Mouse (Mus musculus): ENCODE data around the gene Hdac4.
A peak's percentile ranks its signal among the peaks of the same experiment; 100 is the strongest.

The Hdac4 gene

GRCm38 (mm10) chr1:92129751-92130150, 65.7 kb downstream of the Hdac4 start:
- no peak for DNase-seq (ENCODE audit: low spot score)

- DNase-seq (ENCODE audit: low spot score), result peak; percentile 10
Measured at GRCm38 (mm10) chr1:92127785-92128184, 67.7 kb downstream of the Hdac4 start.

- DNase-seq (ENCODE audit: low spot score), result peak; percentile 12
Measured at GRCm38 (mm10) chr1:92127366-92127765, 68.1 kb downstream of the Hdac4 start.

- DNase-seq (ENCODE audit: low spot score), result no peak
Measured at GRCm38 (mm10) chr1:92124497-92125201, 70.8 kb downstream of the Hdac4 start.

DNA sequence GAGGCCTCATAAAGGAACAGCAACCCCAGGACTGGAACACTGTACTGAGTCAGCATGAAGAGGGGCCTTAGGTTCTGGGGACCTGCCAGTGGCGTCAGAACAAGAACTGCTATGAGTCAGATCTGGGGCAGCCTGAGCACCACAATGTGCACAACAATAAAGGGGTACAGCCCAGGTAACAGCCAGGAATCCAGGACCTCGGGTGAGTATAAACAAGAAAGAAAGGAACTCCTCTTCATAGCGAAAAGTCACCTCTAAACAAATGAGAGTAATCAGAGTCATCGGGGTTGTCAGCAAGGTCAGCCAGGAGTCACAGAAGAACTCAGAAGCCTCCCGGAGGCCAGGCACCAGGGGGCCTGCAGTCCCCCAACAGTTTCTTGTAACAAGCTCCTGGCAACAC, 76.2 kb downstream of the Hdac4 start:
- no peak for DNase-seq (ENCODE audit: low spot score)

DNA sequence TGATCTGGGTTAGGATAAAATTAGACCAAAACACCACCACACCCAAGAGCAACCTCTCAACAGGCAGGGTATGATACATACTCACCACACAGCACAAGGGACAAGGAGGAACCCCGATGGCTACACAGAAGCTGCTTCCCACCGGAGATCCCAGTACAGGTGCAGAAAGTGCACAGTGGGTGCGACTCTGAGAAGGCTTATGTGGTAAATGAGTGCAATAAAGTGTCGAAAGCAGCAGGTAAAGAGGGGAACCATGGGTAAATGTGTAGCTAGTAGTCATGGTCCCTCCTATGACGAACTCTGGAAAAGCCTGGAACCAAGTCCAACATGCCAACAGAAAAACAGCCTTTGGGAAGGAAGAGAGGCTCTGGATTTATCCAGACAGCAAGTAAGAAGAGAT, 77.9 kb downstream of the Hdac4 start:
- DNase-seq (ENCODE audit: low spot score), result no peak

DNA sequence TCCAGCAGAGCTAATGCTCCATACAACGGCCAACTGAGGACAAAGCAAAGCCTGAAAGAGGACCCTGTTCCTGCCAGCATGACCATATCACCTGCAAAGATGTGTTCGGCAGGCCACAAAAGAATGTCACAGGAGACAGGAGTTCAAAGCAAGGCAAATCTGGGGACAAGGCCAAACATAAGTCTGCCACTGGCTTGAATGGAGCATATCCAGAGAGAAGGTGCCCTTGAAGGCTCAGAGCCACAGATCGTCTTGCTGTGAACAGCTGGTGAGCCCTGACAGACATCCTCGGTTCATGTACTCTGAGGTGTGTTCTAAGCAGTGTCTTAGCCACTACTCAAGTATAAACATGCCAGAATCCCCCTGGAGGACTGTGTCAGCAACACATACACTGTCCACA, 79.3 kb downstream of the Hdac4 start:
- DNase-seq (ENCODE audit: low spot score), result no peak

GRCm38 (mm10) chr1:92114091-92114490, 81.4 kb downstream of the Hdac4 start:
- no peak for DNase-seq (ENCODE audit: low spot score)

GRCm38 (mm10) chr1:92113243-92114009, 82.1 kb downstream of the Hdac4 start:
- peak; percentile 50 for DNase-seq (ENCODE audit: low spot score)

- DNase-seq (ENCODE audit: low spot score), result no peak
Measured at GRCm38 (mm10) chr1:92112591-92112990, 82.9 kb downstream of the Hdac4 start.

GRCm38 (mm10) chr1:92111551-92111950, 83.9 kb downstream of the Hdac4 start:
- no peak for DNase-seq (ENCODE audit: low spot score)

- no peak for DNase-seq (ENCODE audit: low spot score)
Measured at GRCm38 (mm10) chr1:92111026-92111425, 84.5 kb downstream of the Hdac4 start.

GRCm38 (mm10) chr1:92109221-92109620, 86.3 kb downstream of the Hdac4 start:
- DNase-seq (ENCODE audit: low spot score), result no peak

GRCm38 (mm10) chr1:92108556-92108955, 86.9 kb downstream of the Hdac4 start:
- DNase-seq (ENCODE audit: low spot score), result no peak

- DNase-seq (ENCODE audit: low spot score), result no peak
Measured at GRCm38 (mm10) chr1:92107996-92108395, 87.5 kb downstream of the Hdac4 start.

GRCm38 (mm10) chr1:92107521-92107920, 88.0 kb downstream of the Hdac4 start:
- DNase-seq (ENCODE audit: low spot score), result no peak

DNA sequence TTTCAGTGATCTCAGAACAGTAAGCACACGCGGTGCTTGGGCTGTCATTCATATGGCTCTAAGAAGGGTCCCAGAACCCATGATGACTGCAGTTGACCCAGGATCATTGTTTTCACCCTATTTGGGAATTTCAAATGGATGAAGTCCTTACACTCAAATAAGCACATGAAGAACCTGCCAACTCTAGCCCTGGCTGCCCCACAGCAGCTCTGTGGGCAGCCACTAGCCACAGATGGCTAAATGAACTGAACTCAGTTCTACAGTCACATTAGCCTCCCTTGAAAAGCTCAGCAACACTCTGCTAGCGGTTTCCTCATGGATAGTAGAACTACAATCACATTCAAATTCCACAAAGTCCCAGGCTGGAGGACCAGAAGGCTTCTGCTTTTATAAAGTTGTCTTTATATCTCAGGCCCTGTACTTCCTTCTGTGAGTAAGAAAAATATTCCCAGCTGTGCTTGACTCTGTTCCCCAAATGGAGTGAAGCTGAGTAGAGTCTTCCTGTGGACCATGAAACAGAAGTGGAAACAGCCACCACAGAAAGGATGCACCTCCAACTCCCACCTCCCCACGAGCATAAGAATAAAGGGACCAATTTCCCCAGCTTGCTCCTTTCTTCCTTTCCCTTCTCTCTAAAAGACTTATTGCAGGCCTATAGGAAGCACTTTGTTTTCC, 88.9 kb downstream of the Hdac4 start:
- no peak for DNase-seq (ENCODE audit: low spot score)

- no peak for DNase-seq (ENCODE audit: low spot score)
Measured at GRCm38 (mm10) chr1:92104718-92105117, 90.8 kb downstream of the Hdac4 start.

- no peak for DNase-seq (ENCODE audit: low spot score)
Measured at GRCm38 (mm10) chr1:92103971-92104370, 91.5 kb downstream of the Hdac4 start.

DNA sequence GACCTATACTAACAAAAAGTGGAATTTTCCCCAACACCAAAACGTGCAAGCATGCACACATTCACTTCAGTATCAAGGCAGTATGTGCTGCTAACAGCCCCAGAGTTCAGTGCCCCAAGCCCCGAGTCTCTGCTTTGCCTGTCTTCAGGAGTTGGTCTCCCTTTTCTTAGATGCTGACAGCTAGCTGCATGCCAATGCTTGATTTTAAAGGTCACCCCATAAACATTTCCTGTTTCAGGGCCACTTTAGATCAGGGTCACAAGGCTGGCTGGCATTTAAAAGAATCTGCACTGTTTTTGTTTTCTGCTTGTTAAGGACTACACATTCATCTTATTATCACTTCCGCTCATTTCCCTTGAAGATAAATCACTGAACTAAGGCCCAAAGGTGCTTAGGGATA, 92.1 kb downstream of the Hdac4 start:
- DNase-seq (ENCODE audit: low spot score), result no peak

DNA sequence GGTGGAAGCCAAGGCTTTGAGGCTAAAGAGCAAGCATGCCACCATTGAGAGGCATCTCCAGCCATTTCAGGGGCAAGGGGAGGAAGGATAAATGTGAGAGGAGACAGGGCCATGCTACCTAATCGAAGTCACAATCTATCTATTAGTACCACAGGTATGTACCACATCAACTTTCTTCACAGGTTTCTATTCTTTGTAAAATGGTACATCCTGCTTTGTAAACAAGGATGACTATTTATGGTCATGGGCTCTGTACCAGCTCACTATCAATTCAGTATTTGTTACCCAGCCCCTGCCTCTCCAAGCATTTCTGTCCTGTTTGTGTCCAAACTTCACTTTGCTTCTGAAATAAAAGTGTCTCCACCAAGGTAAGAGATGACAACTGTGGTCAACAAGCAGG, 92.7 kb downstream of the Hdac4 start:
- DNase-seq (ENCODE audit: low spot score), result no peak

DNA sequence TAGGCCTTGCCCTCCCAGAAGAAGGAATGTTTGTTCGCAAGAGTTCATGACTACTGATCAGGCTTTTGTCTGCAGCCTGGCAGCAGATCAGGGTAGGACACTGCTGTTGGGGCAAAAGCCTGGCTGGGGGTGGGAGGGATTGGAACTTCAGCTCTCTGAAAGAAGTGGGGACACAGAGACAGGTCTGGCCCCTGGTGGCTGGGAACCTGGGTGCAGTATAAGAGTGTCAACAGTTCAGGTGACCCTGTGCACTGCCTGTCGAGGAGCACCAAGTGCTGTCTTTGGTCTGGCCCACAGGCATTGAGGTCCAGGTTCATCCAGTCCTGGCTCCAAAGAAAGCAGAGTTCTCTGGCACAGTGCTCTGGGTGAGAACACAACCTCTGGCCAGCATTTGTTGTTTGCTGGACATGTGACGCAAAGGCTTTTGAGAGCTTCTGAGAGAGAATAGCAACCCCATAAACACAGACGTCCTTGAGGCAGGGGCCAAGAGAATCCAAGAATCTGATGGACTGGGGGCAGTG, 95.1 kb downstream of the Hdac4 start:
- peak; percentile 43 for DNase-seq (ENCODE audit: low spot score)

DNA sequence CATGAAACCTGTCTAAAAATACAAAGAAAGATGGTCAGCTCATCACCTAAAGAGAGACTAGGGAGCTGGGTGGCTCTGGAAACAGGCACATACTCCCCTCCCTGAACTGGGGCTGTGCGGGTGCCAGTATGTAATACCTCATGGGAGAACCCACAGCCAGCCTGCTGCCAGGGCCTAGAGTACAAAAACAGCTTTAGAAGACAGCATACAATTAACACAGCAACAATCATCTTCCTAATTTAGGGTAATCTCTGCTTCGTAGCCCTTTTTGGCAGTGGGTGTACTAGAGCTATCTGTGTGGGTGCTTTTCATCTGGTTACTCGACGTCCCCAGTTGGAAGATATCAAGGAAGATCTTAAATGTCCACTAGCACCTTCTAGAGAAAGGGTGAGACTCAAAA, 95.5 kb downstream of the Hdac4 start:
- DNase-seq (ENCODE audit: low spot score), result no peak
